Mouse (Mus musculus) ES-Bruce4 (cell line): ENCODE measurements around the gene Espl1.

Experiments
- CTCF ChIP-seq: IDR thresholded peaks from one replicate; pipeline ENCODE4 v1.8.1; 2011; ENCODE audit warnings: low read depth, low read length
- EP300 ChIP-seq: IDR thresholded peaks from 2 replicates; pipeline ENCODE4 v1.6.1; 2011; ENCODE audit warnings: low read depth, low read length; ENCODE audit not compliant: insufficient read depth
- POLR2A ChIP-seq: IDR thresholded peaks from one replicate; pipeline ENCODE4 v1.8.1; 2011; ENCODE audit warnings: low read length; ENCODE audit not compliant: insufficient read depth

DNA sequence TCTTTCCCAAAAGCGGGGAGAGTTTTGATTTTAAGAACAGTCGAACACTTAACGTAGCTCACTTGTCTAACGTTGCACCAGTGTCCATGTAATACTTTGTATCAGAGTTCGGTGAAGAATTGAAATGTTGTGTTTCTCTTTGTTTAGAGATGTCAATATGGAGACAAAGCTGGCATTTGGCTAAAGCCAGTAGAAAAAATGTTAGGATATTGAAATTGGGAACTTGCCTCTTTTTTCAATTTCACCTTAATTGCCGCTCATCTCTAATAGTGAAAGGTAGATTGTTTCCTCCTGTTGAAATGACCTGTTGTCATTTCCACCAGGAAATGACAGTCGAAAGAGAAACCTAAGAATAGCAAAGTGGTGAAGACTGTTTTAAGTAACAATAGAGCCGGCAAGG is 30.8 kb downstream of the Espl1 start:
- no peak for TF ChIP-seq CTCF
- no peak for TF ChIP-seq EP300
- no peak for TF ChIP-seq POLR2A
